Mouse (Mus musculus): Measurements from ENCODE around the gene Gper1.

- TF ChIP-seq CTCF (IDR thresholded peaks at IDR 0.05; ENCODE audit: borderline replicate concordance, control insufficient read depth, extremely low read depth, insufficient read depth, low read length, poor library complexity), result no peak
- TF ChIP-seq POLR2A (IDR thresholded peaks at IDR 0.05; ENCODE audit: control insufficient read depth, extremely low read depth, insufficient read depth, low read length, poor library complexity), result no peak
Observed at GRCm38 (mm10) chr5:139378986-139379629, 43.8 kb upstream of the Gper1 start.
